Comparison of ENCODE assay signal across 34 mouse cellular contexts in genomic region chr16:76275584-76275983, GRCm38 (mm10).
"Had no signal": no experiment of that assay in that cellular context is flagged by ENCODE, and none has a peak within 500 bp of the region (broad histone marks: within the 10 kb centered on the region; RNA-seq: fewer than 3 reads in every experiment).

No protein-coding gene starts in this region.

- DNase-seq: heart, postnatal 10 days; heart, postnatal 14 days; heart, postnatal 36 days; heart, postnatal 4 days; kidney, adult 11 months; kidney, adult 18-20 months; kidney, adult 2 months; kidney, adult 8-10 months; kidney, adult 9 months; kidney, postnatal 10 days; kidney, postnatal 14 days; kidney, postnatal 25 days; kidney, postnatal 36 days; kidney, postnatal 4 days; layer of hippocampus, adult 9-11 months; layer of hippocampus, postnatal 36 days had no signal

- H3K27me3 ChIP-seq: heart, embryonic 13.5 days; heart, embryonic 15.5 days; hindbrain, embryonic 12.5 days; hindbrain, embryonic 13.5 days; hindbrain, embryonic 15.5 days; intestine, embryonic 15.5 days; kidney, embryonic 15.5 days had no signal

- H3K9me3 ChIP-seq: heart, embryonic 10.5 days; heart, embryonic 13.5 days; heart, embryonic 15.5 days; hindbrain, embryonic 10.5 days; hindbrain, embryonic 12.5 days; hindbrain, embryonic 13.5 days; hindbrain, embryonic 15.5 days; intestine, embryonic 15.5 days; kidney, embryonic 15.5 days had no signal

- H3K4me1 ChIP-seq: heart, embryonic 10.5 days; heart, embryonic 13.5 days; heart, embryonic 15.5 days; hindbrain, embryonic 10.5 days; hindbrain, embryonic 12.5 days; hindbrain, embryonic 13.5 days; hindbrain, embryonic 15.5 days; intestine, embryonic 15.5 days; kidney, embryonic 15.5 days had no signal

- ATAC-seq: hindbrain, embryonic 16.5 days; inflammation-experienced regulatory T-cells, adult 6 months; intestine, embryonic 15.5 days; intestine, embryonic 16.5 days; intestine, postnatal 0 days had no signal

- H3K9ac ChIP-seq: heart, embryonic 13.5 days; heart, embryonic 15.5 days; hindbrain, embryonic 12.5 days; hindbrain, embryonic 13.5 days; hindbrain, embryonic 14.5 days; hindbrain, embryonic 15.5 days; intestine, embryonic 15.5 days; kidney, embryonic 15.5 days had no signal

- H3K4me2 ChIP-seq: heart, embryonic 11.5 days; heart, embryonic 13.5 days; heart, embryonic 15.5 days; hindbrain, embryonic 12.5 days; hindbrain, embryonic 13.5 days; hindbrain, embryonic 14.5 days; hindbrain, embryonic 15.5 days; intestine, embryonic 15.5 days; kidney, embryonic 15.5 days had no signal

- H3K36me3 ChIP-seq: heart, embryonic 10.5 days; heart, embryonic 13.5 days; heart, embryonic 15.5 days; hindbrain, embryonic 10.5 days; hindbrain, embryonic 12.5 days; hindbrain, embryonic 13.5 days; hindbrain, embryonic 15.5 days; intestine, embryonic 15.5 days; kidney, embryonic 15.5 days had no signal

- H3K4me3 ChIP-seq: heart, embryonic 10.5 days; heart, embryonic 13.5 days; heart, embryonic 15.5 days; hindbrain, embryonic 10.5 days; hindbrain, embryonic 12.5 days; hindbrain, embryonic 13.5 days; hindbrain, embryonic 15.5 days; intestine, embryonic 15.5 days; kidney, embryonic 15.5 days; layer of hippocampus, adult 2 months had no signal

- H3K27ac ChIP-seq: heart, embryonic 10.5 days; heart, embryonic 13.5 days; heart, embryonic 15.5 days; hindbrain, embryonic 10.5 days; hindbrain, embryonic 12.5 days; hindbrain, embryonic 13.5 days; hindbrain, embryonic 14.5 days; hindbrain, embryonic 15.5 days; hindbrain, postnatal 0 days; intestine, embryonic 15.5 days; kidney, embryonic 15.5 days; kidney, postnatal 0 days; layer of hippocampus, adult 2 months had no signal
